17 mouse cellular contexts compared by ENCODE assay signal in the genomic region with DNA sequence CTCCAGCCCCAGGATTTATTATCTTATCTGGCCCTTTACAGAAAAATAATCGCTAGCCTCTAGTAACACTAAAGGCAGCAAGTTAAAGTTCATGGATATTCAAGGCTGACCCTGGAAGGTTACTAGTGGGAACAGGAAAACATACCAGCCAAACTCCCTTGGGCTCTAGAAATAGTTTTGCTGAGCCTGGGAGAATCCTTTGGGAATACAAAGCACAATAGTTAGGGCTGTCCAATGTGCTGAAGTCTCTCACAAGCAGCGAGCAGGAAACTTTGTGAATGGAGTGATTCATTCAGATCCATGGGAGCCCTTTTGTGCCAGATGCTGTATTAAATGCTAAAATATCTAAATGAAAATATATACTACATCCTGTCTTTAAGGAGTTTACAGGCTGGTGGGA. TPM values are rescaled to one million over a fixed set of nuclear protein-coding genes. Genes with fewer than 3 reads are reported as not detected.
DNase-seq lines count a peak whose midpoint lies in the region; ATAC-seq and TF ChIP-seq lines count a peak whose summit lies in the region.
"Had no signal": no experiment of that assay in that cellular context is flagged by ENCODE, and none has a peak within 500 bp of the region (broad histone marks: within the 10 kb centered on the region; RNA-seq: fewer than 3 reads in every experiment).

No protein-coding gene starts in this region.

- H3K4me2 ChIP-seq in liver, embryonic 12.5 days, result 0 out of 2 replicates have a peak overlapping the region, but pooled peaks have one; percentile 69
- no peak overlapping the region for H3K4me2 ChIP-seq in liver, embryonic 11.5 days
- no peak overlapping the region for H3K4me2 ChIP-seq in liver, embryonic 16.5 days (ENCODE audit: low read depth, low read length)
- H3K4me2 ChIP-seq: midbrain, embryonic 11.5 days had no signal

- no peaks in the 10 kb centered on the region for H3K9me3 ChIP-seq in liver, embryonic 12.5 days (replicated peaks)
- no peaks in the 10 kb centered on the region for H3K9me3 ChIP-seq in liver, embryonic 11.5 days (ENCODE audit: control insufficient read depth, low read length)
- H3K9me3 ChIP-seq in liver, embryonic 16.5 days (replicated peaks; ENCODE audit: control insufficient read depth, low read length), result no peaks in the 10 kb centered on the region
- H3K9me3 ChIP-seq: forebrain, embryonic 10.5 days had no signal

- no peaks in the 10 kb centered on the region for H3K27me3 ChIP-seq in heart, adult 2 months (ENCODE audit: control insufficient read depth, insufficient read depth, low read length)
- H3K27me3 ChIP-seq in liver, embryonic 12.5 days (replicated peaks), result no peaks in the 10 kb centered on the region
- H3K27me3 ChIP-seq in liver, embryonic 11.5 days (replicated peaks; ENCODE audit: control insufficient read depth, insufficient read depth, low read length), result no peaks in the 10 kb centered on the region
- H3K27me3 ChIP-seq in liver, embryonic 16.5 days (ENCODE audit: control insufficient read depth, insufficient read depth, low read depth, low read length), result no peaks in the 10 kb centered on the region
- H3K27me3 ChIP-seq: Patski had no signal

- DNase-seq in heart, adult 2 months, result no peak
- no peak for DNase-seq in heart, postnatal 36 days
- DNase-seq in liver, embryonic 11.5 days (ENCODE audit: low spot score), result no peak
- DNase-seq in R1 (ENCODE audit: low read depth, low spot score), result peak; percentile 34
- DNase-seq in layer of hippocampus, adult 9-11 months, result no peak
- DNase-seq in thymus, postnatal 0 days (ENCODE audit: low spot score), result no peak
- DNase-seq: adrenal gland, adult 2 months had no signal

- TF ChIP-seq EP300 in heart, adult 2 months (IDR thresholded peaks at IDR 0.05; ENCODE audit: insufficient read depth, low read depth, low read length), result no peak

- peak overlapping the region; percentile 12; the same call in 1 of the 2 replicates for H3K27ac ChIP-seq in heart, adult 2 months
- H3K27ac ChIP-seq in liver, embryonic 12.5 days, result peak overlapping the region; percentile 94
- no peak overlapping the region for H3K27ac ChIP-seq in liver, embryonic 11.5 days (ENCODE audit: low read depth, low read length)
- H3K27ac ChIP-seq in liver, embryonic 16.5 days (ENCODE audit: low read length), result peak overlapping the region; percentile 92; the same call in 1 of the 2 replicates
- H3K27ac ChIP-seq: forebrain, embryonic 10.5 days had no signal

- no peak overlapping the region for H3K9ac ChIP-seq in heart, adult 2 months (ENCODE audit: low read depth, low read length)
- no peak overlapping the region for H3K9ac ChIP-seq in liver, embryonic 12.5 days
- no peak overlapping the region for H3K9ac ChIP-seq in liver, embryonic 11.5 days (ENCODE audit: low read depth, low read length)
- H3K9ac ChIP-seq in liver, embryonic 16.5 days (ENCODE audit: low read depth, low read length), result no peak overlapping the region

- WGBS in heart, adult 2 months, result 27% methylated on average over 2 of the region's 2 CpGs
- 56% methylated on average over 2 of the region's 2 CpGs for WGBS in liver, embryonic 12.5 days (ENCODE audit: insufficient replicate concordance)
- 64% methylated on average over 2 of the region's 2 CpGs for WGBS in liver, embryonic 11.5 days
- WGBS in liver, embryonic 16.5 days (ENCODE audit: insufficient replicate concordance), result 58% methylated on average over 2 of the region's 2 CpGs

- no peak overlapping the region for H3K4me3 ChIP-seq in heart, adult 2 months
- no peak overlapping the region for H3K4me3 ChIP-seq in liver, embryonic 12.5 days
- no peak overlapping the region for H3K4me3 ChIP-seq in liver, embryonic 11.5 days (ENCODE audit: low read depth, low read length)
- H3K4me3 ChIP-seq in liver, embryonic 16.5 days (ENCODE audit: low read depth, low read length), result no peak overlapping the region
- H3K4me3 ChIP-seq: forebrain, embryonic 10.5 days had no signal

- peaks cover 14% of the 10 kb centered on the region for H3K4me1 ChIP-seq in heart, adult 2 months (ENCODE audit: control insufficient read depth, insufficient read depth, low read length)
- H3K4me1 ChIP-seq in liver, embryonic 12.5 days, result peaks cover 96% of the 10 kb centered on the region
- H3K4me1 ChIP-seq in liver, embryonic 11.5 days (replicated peaks; ENCODE audit: control insufficient read depth, insufficient read depth, low read length), result peaks cover 58% of the 10 kb centered on the region
- H3K4me1 ChIP-seq in liver, embryonic 16.5 days (ENCODE audit: control insufficient read depth, low read depth, low read length), result peaks cover 58% of the 10 kb centered on the region

- ATAC-seq in liver, embryonic 12.5 days, result no peak
- ATAC-seq in liver, embryonic 11.5 days (replicated peaks; ENCODE audit: low FRiP score), result no peak
- no peak for ATAC-seq in liver, embryonic 16.5 days (ENCODE audit: low read depth)
- ATAC-seq: Patski had no signal

- H3K79me2 ChIP-seq in heart, adult 2 months (replicated peaks; ENCODE audit: control insufficient read depth, insufficient read depth, low read length), result no peaks in the 10 kb centered on the region

- peaks cover 22% of the 10 kb centered on the region for H3K36me3 ChIP-seq in heart, adult 2 months (ENCODE audit: control insufficient read depth, insufficient read depth, low read length)
- H3K36me3 ChIP-seq in liver, embryonic 12.5 days, result peaks cover 83% of the 10 kb centered on the region
- H3K36me3 ChIP-seq in liver, embryonic 11.5 days (ENCODE audit: control insufficient read depth, insufficient read depth, low read length), result peaks cover 8% of the 10 kb centered on the region; the same call in 1 of the 2 replicates
- peaks cover 14% of the 10 kb centered on the region for H3K36me3 ChIP-seq in liver, embryonic 16.5 days (ENCODE audit: control insufficient read depth, insufficient read depth)

- TF ChIP-seq POLR2A in heart, adult 2 months (IDR thresholded peaks at IDR 0.05; ENCODE audit: insufficient read depth, low read depth, low read length), result no peak

- no peak for TF ChIP-seq CTCF in heart, adult 2 months (IDR thresholded peaks at IDR 0.05)

- intact Hi-C loops in heart, adult 2 months (cut with DNase I), result loop anchor here (10.0 kb wide), 1 partner anchor 202 kb away; the partner anchor contains the start of gene Cyp4b1
- intact Hi-C loops in heart, postnatal 36 days (cut with DNase I), result loop anchor here (5.0 kb wide), 1 partner anchor 109 kb away; the partner anchor contains the start of gene Efcab14

RNA-seq across cellular contexts. Expression of gene Mknk1, which starts 7.7 kb away (rescaled TPM):
- 10 to 100 TPM; 18.3 to 20.6 TPM for total RNA-seq in heart, adult 2 months (2021)
- polyA plus RNA-seq in heart, adult 2 months (2012; rRNA removed), result 32.1 and 42.1 TPM in 2 replicates
- 10 to 100 TPM; 22.8 to 23.8 TPM for total RNA-seq in heart, postnatal 36 days (2021)
- polyA plus RNA-seq in liver, embryonic 12.5 days (2016; fragmentation: Nextera tagmentation; extraction: Ambion mirVana), result 45.2 and 47.2 TPM in 2 replicates
- polyA plus RNA-seq in liver, embryonic 11.5 days (2014; fragmentation: Nextera tagmentation; extraction: Ambion mirVana), result 43.8 and 46.9 TPM in 2 replicates
- polyA plus RNA-seq in liver, embryonic 16.5 days (2015; fragmentation: Nextera tagmentation; extraction: Ambion mirVana), result 30.7 and 30.9 TPM in 2 replicates
- 41.3 and 42.5 TPM in 2 replicates for polyA plus RNA-seq in thymus, postnatal 0 days (2015; fragmentation: Nextera tagmentation; extraction: Ambion mirVana)

RNA-seq across cellular contexts. Expression of gene Mob3c, which starts 18.8 kb away (rescaled TPM):
- 1 to 10 TPM; 3.2 to 4.3 TPM for total RNA-seq in heart, adult 2 months (2021)
- polyA plus RNA-seq in heart, adult 2 months (2012; rRNA removed), result 7.4 and 9.3 TPM in 2 replicates
- 1 to 10 TPM; 4.7 to 5.4 TPM for total RNA-seq in heart, postnatal 36 days (2021)
- 7.4 and 8.3 TPM in 2 replicates for polyA plus RNA-seq in liver, embryonic 12.5 days (2016; fragmentation: Nextera tagmentation; extraction: Ambion mirVana)
- polyA plus RNA-seq in liver, embryonic 11.5 days (2014; fragmentation: Nextera tagmentation; extraction: Ambion mirVana), result 9.7 and 9.8 TPM in 2 replicates
- polyA plus RNA-seq in liver, embryonic 16.5 days (2015; fragmentation: Nextera tagmentation; extraction: Ambion mirVana), result 7.8 and 10.2 TPM in 2 replicates
- polyA plus RNA-seq in thymus, postnatal 0 days (2015; fragmentation: Nextera tagmentation; extraction: Ambion mirVana), result 8.5 and 9.4 TPM in 2 replicates

RNA-seq across cellular contexts. Expression of gene Kncn, which starts 37.5 kb away (rescaled TPM):
- not detected for total RNA-seq in heart, adult 2 months (2021)
- 0.18 TPM in 1 of 2 replicates, not detected in the other for polyA plus RNA-seq in heart, adult 2 months (2012; rRNA removed)
- total RNA-seq in heart, postnatal 36 days (2021), result not detected
- polyA plus RNA-seq in liver, embryonic 12.5 days (2016; fragmentation: Nextera tagmentation; extraction: Ambion mirVana), result not detected in 2 replicates
- polyA plus RNA-seq in liver, embryonic 11.5 days (2014; fragmentation: Nextera tagmentation; extraction: Ambion mirVana), result not detected in 2 replicates
- polyA plus RNA-seq in liver, embryonic 16.5 days (2015; fragmentation: Nextera tagmentation; extraction: Ambion mirVana), result not detected in 2 replicates
- not detected in 2 replicates for polyA plus RNA-seq in thymus, postnatal 0 days (2015; fragmentation: Nextera tagmentation; extraction: Ambion mirVana)
- total RNA-seq: adrenal gland, adult 2 months; common myeloid progenitor, adult 5-6 weeks had no signal
- polyA plus RNA-seq: forebrain, embryonic 10.5 days; heart, embryonic 14.5 days; large intestine, adult 2 months; midbrain, embryonic 11.5 days; Patski; small intestine, adult 2 months; stomach, embryonic 16.5 days had no signal

RNA-seq across cellular contexts. Expression of gene 6430628N08Rik, which starts 43.8 kb away (rescaled TPM):
- not detected for total RNA-seq in heart, adult 2 months (2021)
- polyA plus RNA-seq in heart, adult 2 months (2012; rRNA removed), result not detected in 2 replicates
- not detected for total RNA-seq in heart, postnatal 36 days (2021)
- polyA plus RNA-seq in liver, embryonic 12.5 days (2016; fragmentation: Nextera tagmentation; extraction: Ambion mirVana), result not detected in 2 replicates
- not detected in 2 replicates for polyA plus RNA-seq in liver, embryonic 11.5 days (2014; fragmentation: Nextera tagmentation; extraction: Ambion mirVana)
- polyA plus RNA-seq in liver, embryonic 16.5 days (2015; fragmentation: Nextera tagmentation; extraction: Ambion mirVana), result not detected in 2 replicates
- polyA plus RNA-seq in thymus, postnatal 0 days (2015; fragmentation: Nextera tagmentation; extraction: Ambion mirVana), result not detected in 2 replicates
- total RNA-seq: adrenal gland, adult 2 months; common myeloid progenitor, adult 5-6 weeks had no signal
- polyA plus RNA-seq: adrenal gland, adult 2 months; forebrain, embryonic 10.5 days; heart, embryonic 14.5 days; large intestine, adult 2 months; Patski; small intestine, adult 2 months; stomach, embryonic 16.5 days had no signal
